Mouse (Mus musculus) ES-Bruce4 (cell line): Measurements from ENCODE around the gene Hs3st1. TPM values are rescaled to one million over a fixed set of nuclear protein-coding genes. Genes with fewer than 3 reads are reported as not detected.

Experiments
- H3K27ac ChIP-seq: 2 replicates; pipeline ENCODE4 v1.5.1; 2012; ENCODE audit warnings: low read length, inconsistent platforms; ENCODE audit not compliant: insufficient read depth
- H3K27me3 ChIP-seq: 2 replicates; pipeline ENCODE4 v1.6.1; 2012; ENCODE audit warnings: mild to moderate bottlenecking, low read length, inconsistent platforms; ENCODE audit not compliant: control insufficient read depth, poor library complexity, insufficient read depth, severe bottlenecking
- H3K36me3 ChIP-seq: 2 replicates; pipeline ENCODE4 v1.6.1; 2012; ENCODE audit warnings: inconsistent platforms, mild to moderate bottlenecking, low read length, moderate library complexity; ENCODE audit not compliant: control insufficient read depth, poor library complexity, insufficient read depth, severe bottlenecking
- H3K4me1 ChIP-seq: one replicate; pipeline ENCODE4 v1.8.1; 2011; ENCODE audit warnings: low read length; ENCODE audit not compliant: control insufficient read depth, insufficient read depth
- H3K4me3 ChIP-seq: 2 replicates; pipeline ENCODE4 v1.5.1; 2011; ENCODE audit warnings: low read depth, mild to moderate bottlenecking, low read length
- H3K9ac ChIP-seq: 2 replicates; pipeline ENCODE4 v1.6.1; 2012; ENCODE audit warnings: low read depth, mild to moderate bottlenecking, inconsistent platforms; ENCODE audit not compliant: poor library complexity, severe bottlenecking
- H3K9me3 ChIP-seq: replicated peaks from 2 replicates; pipeline ENCODE4 v1.6.1; 2012; ENCODE audit warnings: mild to moderate bottlenecking, low read length, inconsistent platforms; ENCODE audit not compliant: control insufficient read depth, poor library complexity, insufficient read depth, severe bottlenecking
- CTCF ChIP-seq: IDR thresholded peaks from one replicate; pipeline ENCODE4 v1.8.1; 2011; ENCODE audit warnings: low read depth, low read length
- EP300 ChIP-seq: IDR thresholded peaks from 2 replicates; pipeline ENCODE4 v1.6.1; 2011; ENCODE audit warnings: low read depth, low read length; ENCODE audit not compliant: insufficient read depth
- POLR2A ChIP-seq: IDR thresholded peaks from one replicate; pipeline ENCODE4 v1.8.1; 2011; ENCODE audit warnings: low read length; ENCODE audit not compliant: insufficient read depth
- polyA plus RNA-seq: library from polyadenylated mRNA; stranded (reverse); fragments of >200 nt; gene quantifications from 2 replicates; pipeline ENCODE4 v1.2.4, GENCODE M21; 2011; ENCODE audit warnings: low read depth; ENCODE audit not compliant: missing spikeins, insufficient read depth, insufficient read length

Hs3st1 gene
- polyA plus RNA-seq, 1 experiment, result 1.2 TPM

DNA sequence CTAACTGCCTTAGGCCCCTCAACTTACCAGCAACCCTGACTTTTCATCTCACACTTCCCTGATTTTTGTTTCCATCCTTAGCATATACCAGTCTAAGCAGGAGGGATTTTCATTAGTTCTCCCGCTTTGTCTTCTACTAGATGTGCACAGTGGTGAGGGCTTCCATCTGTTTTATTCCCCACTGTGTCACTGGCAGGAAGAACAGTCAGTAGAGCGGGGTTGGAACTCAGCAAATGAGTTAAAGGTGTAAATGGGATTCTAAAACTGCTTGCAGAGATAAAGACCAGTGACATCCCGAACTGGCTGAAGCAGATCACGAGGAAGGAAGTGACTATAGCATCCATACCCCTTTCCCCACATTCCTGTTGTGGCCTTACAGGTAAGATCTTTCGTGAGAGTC lies 116.3 kb downstream of the Hs3st1 start:
- Histone ChIP-seq H3K4me1 (no peaks in the 10 kb centered on the region), H3K27ac (no peak overlapping the region), H3K9ac (no peak overlapping the region), H3K36me3 (no peaks in the 10 kb centered on the region), H3K27me3 (peaks cover 3% of the 10 kb centered on the region; the same call in 1 of the 2 replicates), H3K4me3 (no peak overlapping the region), H3K9me3 (no peaks in the 10 kb centered on the region)
- no peak for TF ChIP-seq EP300
- no peak for TF ChIP-seq POLR2A
- no peak for TF ChIP-seq CTCF

- Histone ChIP-seq H3K9ac (no peak overlapping the region), H3K9me3 (no peaks in the 10 kb centered on the region), H3K36me3 (no peaks in the 10 kb centered on the region), H3K4me3 (no peak overlapping the region), H3K27ac (no peak overlapping the region), H3K27me3 (peaks cover 3% of the 10 kb centered on the region; the same call in 1 of the 2 replicates), H3K4me1 (no peaks in the 10 kb centered on the region)
- TF ChIP-seq EP300 (no peak), CTCF (no peak), POLR2A (no peak)
These were observed 117.4 kb downstream of the Hs3st1 start for GRCm38 (mm10) chr5:39637874-39638273.

DNA sequence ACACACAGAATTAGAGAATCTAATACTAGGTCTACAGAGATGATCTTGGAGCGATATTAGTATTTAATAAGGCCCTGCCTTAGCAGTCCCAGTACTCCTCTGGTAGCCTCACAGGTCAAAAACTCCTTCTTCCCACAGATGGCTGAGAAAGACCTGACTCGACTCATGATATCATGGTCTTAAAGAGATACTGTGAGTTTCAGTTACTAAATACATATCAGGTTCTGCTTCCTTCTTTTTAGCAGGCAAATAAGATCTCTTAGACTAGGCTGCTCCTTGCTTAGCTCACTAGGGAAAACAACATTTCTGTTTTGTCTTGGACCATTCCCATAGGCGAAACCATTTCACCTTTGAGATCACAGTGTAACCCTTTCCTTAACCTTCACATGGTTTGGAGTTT lies 119.2 kb downstream of the Hs3st1 start:
- no peak overlapping the region for H3K9ac ChIP-seq

DNA sequence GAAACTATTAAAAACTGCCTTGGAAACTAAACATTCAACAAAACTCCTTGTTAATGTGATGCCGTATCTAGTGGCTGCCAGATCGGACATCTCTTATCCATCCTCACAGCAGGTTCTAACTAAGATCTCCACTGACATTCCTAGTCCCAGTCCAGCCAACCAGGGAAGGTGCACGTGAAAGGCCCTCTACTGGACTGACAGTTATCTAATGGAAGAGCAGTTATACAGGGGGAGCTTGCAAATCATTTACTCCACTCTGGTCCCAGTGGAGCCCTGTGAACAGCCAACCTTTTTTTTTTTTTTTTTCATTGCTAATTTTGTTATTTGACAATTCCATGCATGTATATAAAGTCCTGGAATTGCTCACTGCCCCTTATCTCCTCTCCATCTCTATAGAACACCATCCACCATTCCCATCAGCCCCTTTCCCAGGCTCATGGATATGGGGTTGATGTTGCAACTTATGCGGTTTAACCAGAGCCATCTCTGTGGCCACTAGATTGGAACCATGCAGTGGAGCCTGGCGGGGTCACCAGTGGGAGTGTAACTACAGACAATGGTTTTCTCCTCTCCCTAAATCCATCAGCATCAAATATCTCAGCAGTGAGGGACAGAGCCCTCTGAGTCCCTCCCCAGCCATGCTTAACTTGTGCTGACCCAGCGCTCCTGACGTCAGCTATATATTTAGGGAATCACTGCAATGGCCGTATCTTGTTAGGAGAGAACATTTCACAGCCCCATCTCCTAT lies 120.8 kb downstream of the Hs3st1 start:
- H3K4me1 ChIP-seq, result no peaks in the 10 kb centered on the region
- H3K9me3 ChIP-seq, result no peaks in the 10 kb centered on the region
- TF ChIP-seq EP300 (no peak), CTCF (no peak), POLR2A (no peak)
- H3K9ac ChIP-seq, result no peak overlapping the region
- no peaks in the 10 kb centered on the region for H3K27me3 ChIP-seq
- no peaks in the 10 kb centered on the region for H3K36me3 ChIP-seq
- no peak overlapping the region for H3K4me3 ChIP-seq
- no peak overlapping the region for H3K27ac ChIP-seq

More for the DNA sequence above, 119.2 kb downstream of the Hs3st1 start:
- Histone ChIP-seq H3K4me1 (no peaks in the 10 kb centered on the region), H3K27me3 (no peaks in the 10 kb centered on the region), H3K36me3 (no peaks in the 10 kb centered on the region), H3K27ac (no peak overlapping the region), H3K4me3 (no peak overlapping the region), H3K9me3 (no peaks in the 10 kb centered on the region)
- TF ChIP-seq POLR2A, result no peak
- no peak for TF ChIP-seq EP300
- no peak for TF ChIP-seq CTCF

- Histone ChIP-seq H3K9ac (no peak overlapping the region), H3K4me3 (no peak overlapping the region), H3K36me3 (no peaks in the 10 kb centered on the region), H3K27me3 (no peaks in the 10 kb centered on the region), H3K27ac (no peak overlapping the region), H3K4me1 (no peaks in the 10 kb centered on the region), H3K9me3 (no peaks in the 10 kb centered on the region)
- TF ChIP-seq CTCF, result no peak
- TF ChIP-seq POLR2A, result no peak
- no peak for TF ChIP-seq EP300
These were observed 122.1 kb downstream of the Hs3st1 start for GRCm38 (mm10) chr5:39633206-39633605.

GRCm38 (mm10) chr5:39630841-39631240 lies 124.4 kb downstream of the Hs3st1 start:
- H3K4me1 ChIP-seq, result no peaks in the 10 kb centered on the region

More at GRCm38 (mm10) chr5:39630841-39631240, 124.4 kb downstream of the Hs3st1 start:
- H3K36me3 ChIP-seq, result no peaks in the 10 kb centered on the region
- no peaks in the 10 kb centered on the region for H3K9me3 ChIP-seq
- no peaks in the 10 kb centered on the region for H3K27me3 ChIP-seq
- no peak overlapping the region for H3K27ac ChIP-seq
- no peak overlapping the region for H3K4me3 ChIP-seq
- no peak for TF ChIP-seq CTCF
- TF ChIP-seq POLR2A, result no peak
- TF ChIP-seq EP300, result no peak
- H3K9ac ChIP-seq, result no peak overlapping the region
